Mouse (Mus musculus) liver, adult 2 months (tissue): Measurements from ENCODE around the gene Hmbs. TPM values are rescaled to one million over a fixed set of nuclear protein-coding genes. Genes with fewer than 3 reads are reported as not detected.
"Not testable (repeated sequence)": the region's sequence is repeated elsewhere in the genome, so short reads cannot be mapped to it uniquely, and the experiment has no call there.

Experiments used
- DNase-seq: peaks from one replicate; pipeline ENCODE4 v3.0.0-alpha.2; 2011; ENCODE audit warnings: low read depth, low spot score; ENCODE audit errors: extremely low read depth
- H3K27ac ChIP-seq: fragments of 200-500 bp; replicated peaks from 2 replicates; pipeline ENCODE4 v1.5.1; 2012; ENCODE audit warnings: low read depth, mild to moderate bottlenecking, control low read depth, inconsistent platforms, low read length; ENCODE audit not compliant: insufficient read depth
- H3K27me3 ChIP-seq: fragments of 200-500 bp; 2 replicates; pipeline ENCODE4 v1.6.1; 2012; ENCODE audit warnings: mild to moderate bottlenecking, moderate library complexity, low read length, inconsistent platforms; ENCODE audit not compliant: control insufficient read depth, insufficient read depth
- H3K36me3 ChIP-seq: fragments of 200-500 bp; 2 replicates; pipeline ENCODE4 v1.6.1; 2012; ENCODE audit warnings: low read length, inconsistent platforms; ENCODE audit not compliant: control insufficient read depth, insufficient read depth
- H3K4me1 ChIP-seq: fragments of 200-500 bp; 2 replicates; pipeline ENCODE4 v1.6.1; 2011; ENCODE audit warnings: low read length; ENCODE audit not compliant: control insufficient read depth, insufficient read depth
- H3K4me3 ChIP-seq: fragments of 200-500 bp; 2 replicates; pipeline ENCODE4 v1.5.1; 2011; ENCODE audit warnings: low read depth, mild to moderate bottlenecking, control low read depth, low read length, moderate library complexity; ENCODE audit not compliant: insufficient read depth
- H3K79me2 ChIP-seq: fragments of 200-500 bp; 2 replicates; pipeline ENCODE4 v1.6.1; 2012; ENCODE audit warnings: inconsistent platforms, mild to moderate bottlenecking, low read length, moderate library complexity; ENCODE audit not compliant: control insufficient read depth, insufficient read depth
- H3K9ac ChIP-seq: fragments of 200-500 bp; 2 replicates; pipeline ENCODE4 v1.6.1; 2012; ENCODE audit warnings: low read depth, mild to moderate bottlenecking, control low read depth, inconsistent platforms, low read length
- CTCF ChIP-seq: fragments of 200-500 bp; IDR thresholded peaks from 2 replicates; pipeline ENCODE4 v1.5.1; 2011; ENCODE audit warnings: low read depth, low read length, control low read depth
- POLR2A ChIP-seq: fragments of 200-500 bp; IDR thresholded peaks from 2 replicates; pipeline ENCODE4 v1.6.1; 2011; ENCODE audit warnings: low read length, control low read depth; ENCODE audit not compliant: insufficient read depth; ENCODE audit errors: extremely low read depth
- WGBS: fragments of 180-500 bp; shearing (Covaris S2); methylation state at CpG from one replicate; pipeline ENCODE4 v1.1.7; 2018; 5-methylcytosine and 5-hydroxymethylcytosine counted together
- polyA plus RNA-seq: library from polyadenylated mRNA; depleted of rRNA; stranded (reverse); fragments of >200 nt; gene quantifications from 2 replicates; pipeline ENCODE4 v1.2.3, GENCODE M21; 2012
- total RNA-seq: library from RNA; depleted of rRNA; stranded (reverse); fragments of >200 nt; gene quantifications from 2 replicates; pipeline ENCODE4 v1.2.3, GENCODE M21; 2014

Hmbs gene
- total and polyA plus RNA-seq, 2 experiments: 58.8 to 61.3 TPM

GRCm38 (mm10) chr9:44364480-44364879, 20.5 kb upstream of the Hmbs start:
- TF ChIP-seq CTCF: peak; percentile 75
- TF ChIP-seq POLR2A: no peak

DNA sequence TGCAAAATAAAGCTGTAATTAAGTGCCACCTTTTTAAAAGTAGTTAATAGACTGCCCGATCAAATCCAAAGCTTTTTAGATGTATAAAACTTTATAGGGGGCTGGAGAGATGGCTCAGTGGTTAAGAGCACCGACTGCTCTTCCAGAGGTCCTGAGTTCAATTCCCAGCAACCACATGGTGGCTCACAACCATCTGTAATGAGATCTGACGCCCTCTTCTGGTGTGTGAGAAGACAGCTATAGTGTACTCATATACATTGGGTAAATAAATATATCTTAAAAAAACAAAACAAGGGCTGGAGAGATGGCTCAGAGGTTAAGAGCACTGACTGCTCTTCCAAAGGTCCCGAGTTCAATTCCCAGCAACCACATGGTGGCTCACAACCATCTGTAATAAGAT, 17.9 kb upstream of the Hmbs start:
- H3K36me3 ChIP-seq: peaks cover 16% of the 10 kb centered on the region
- DNase-seq, H3K79me2 ChIP-seq, H3K4me1 ChIP-seq, H3K4me3 ChIP-seq, H3K9ac ChIP-seq, H3K27me3 ChIP-seq: not testable (repeated sequence)
- H3K27ac ChIP-seq: peak overlapping the region; percentile 49; the same call in 1 of the 2 replicates
- 39% methylated on average over 4 of the region's 4 CpGs for WGBS

More at GRCm38 (mm10) chr9:44364480-44364879, 20.5 kb upstream of the Hmbs start:
- Histone ChIP-seq H3K36me3 (no peaks in the 10 kb centered on the region; the same call in 1 of the 2 replicates), H3K27me3 (no peaks in the 10 kb centered on the region), H3K4me1 (peaks cover 4% of the 10 kb centered on the region; the same call in 1 of the 2 replicates), H3K79me2 (peaks cover 3% of the 10 kb centered on the region; the same call in 1 of the 2 replicates), H3K27ac (no peak overlapping the region), H3K4me3 (no peak overlapping the region), H3K9ac (no peak overlapping the region)
- DNase-seq: no peak
- 70% methylated on average over 3 of the region's 3 CpGs for WGBS

- under 1% methylated on average over 44 of the region's 44 CpGs for whole genome bisulfite sequencing
- no peak for TF ChIP-seq CTCF
- peak; percentile 70; the same call in 1 of the 2 replicates for TF ChIP-seq POLR2A
- H3K36me3 ChIP-seq: peaks cover 22% of the 10 kb centered on the region
These were observed 17.3 kb upstream of the Hmbs start, which contains the start of gene Vps11 for GRCm38 (mm10) chr9:44361190-44361917. TSS of gene Vps11 (minus strand) at chr9:44361670.

GRCm38 (mm10) chr9:44357207-44357606, 13.2 kb upstream of the Hmbs start:
- peaks cover 61% of the 10 kb centered on the region for H3K36me3 ChIP-seq
- no peaks in the 10 kb centered on the region for H3K27me3 ChIP-seq
- WGBS: 77% methylated on average over 4 of the region's 4 CpGs
- peaks cover 8% of the 10 kb centered on the region; the same call in 1 of the 2 replicates for H3K79me2 ChIP-seq
- no peak for DNase-seq
- no peak overlapping the region for H3K9ac ChIP-seq
- no peak overlapping the region for H3K27ac ChIP-seq
- TF ChIP-seq CTCF (no peak), POLR2A (no peak)
- no peak overlapping the region for H3K4me3 ChIP-seq
- H3K4me1 ChIP-seq: peaks cover 4% of the 10 kb centered on the region; the same call in 1 of the 2 replicates

More at GRCm38 (mm10) chr9:44361190-44361917, 17.3 kb upstream of the Hmbs start, which contains the start of gene Vps11:
- DNase-seq: peak; percentile 90
- H3K4me1 ChIP-seq: peaks cover 4% of the 10 kb centered on the region; the same call in 1 of the 2 replicates
- peak within 1 kb of the TSS; percentile 85 for H3K9ac ChIP-seq
- no peaks in the 10 kb centered on the region for H3K27me3 ChIP-seq
- H3K27ac ChIP-seq: peak within 1 kb of the TSS; percentile 49; the same call in 1 of the 2 replicates
- H3K4me3 ChIP-seq: peak within 1 kb of the TSS; percentile 90
- peaks cover 3% of the 10 kb centered on the region; the same call in 1 of the 2 replicates for H3K79me2 ChIP-seq

DNA sequence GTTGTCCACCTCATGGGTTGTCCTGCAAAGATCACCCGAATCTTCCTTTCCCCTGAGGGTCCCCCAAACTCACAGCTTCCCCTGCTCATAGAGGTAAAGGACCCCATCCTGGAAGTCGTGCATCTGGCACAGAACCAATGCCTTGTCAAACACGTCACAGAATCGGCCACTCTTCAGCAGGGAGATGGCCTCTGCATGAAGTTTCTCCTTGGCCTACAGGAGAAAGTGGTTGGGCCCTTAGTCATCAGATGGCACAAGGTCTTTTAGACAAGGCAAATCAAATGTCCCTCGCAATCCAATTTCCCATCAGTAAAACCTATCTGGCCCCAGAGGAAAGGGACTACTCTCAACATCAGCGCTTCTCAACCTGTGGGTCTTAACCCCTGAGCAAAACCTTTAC, 9.1 kb upstream of the Hmbs start:
- H3K27ac ChIP-seq: no peak overlapping the region
- H3K4me1 ChIP-seq: 0 out of 2 replicates have a peak, but pooled peaks cover 1% of the 10 kb centered on the region
- peaks cover 5% of the 10 kb centered on the region; the same call in 1 of the 2 replicates for H3K79me2 ChIP-seq
- peaks cover 76% of the 10 kb centered on the region for H3K36me3 ChIP-seq
- no peaks in the 10 kb centered on the region for H3K27me3 ChIP-seq
- TF ChIP-seq CTCF (no peak), POLR2A (no peak)
- no peak overlapping the region for H3K4me3 ChIP-seq
- WGBS: 91% methylated on average over 6 of the region's 6 CpGs
- DNase-seq: no peak
- H3K9ac ChIP-seq: no peak overlapping the region

DNA sequence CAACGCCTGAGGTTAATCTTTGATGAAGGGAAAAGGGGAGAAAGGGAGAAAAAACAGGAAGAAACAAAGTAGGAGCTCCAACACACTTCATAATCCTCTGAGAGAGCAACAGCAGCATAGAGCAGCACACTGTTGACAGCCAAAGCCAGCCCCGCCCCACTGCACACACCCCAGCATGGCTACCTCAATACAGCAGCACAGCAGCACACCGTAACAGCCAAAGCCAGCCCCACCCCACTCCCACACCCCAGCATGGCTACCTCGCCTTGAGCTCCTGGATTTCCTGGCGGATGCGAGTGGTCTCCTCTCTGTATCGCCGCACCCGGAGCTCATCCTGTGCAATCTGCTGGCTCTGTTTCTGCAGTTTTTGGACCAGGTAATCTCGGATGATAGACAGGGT, 8.3 kb upstream of the Hmbs start:
- no peak overlapping the region for H3K27ac ChIP-seq
- peaks cover 8% of the 10 kb centered on the region; the same call in 1 of the 2 replicates for H3K4me1 ChIP-seq
- H3K4me3 ChIP-seq: no peak overlapping the region
- WGBS: 94% methylated on average over 10 of the region's 10 CpGs
- H3K79me2 ChIP-seq: peaks cover 5% of the 10 kb centered on the region; the same call in 1 of the 2 replicates
- DNase-seq: no peak
- no peaks in the 10 kb centered on the region for H3K27me3 ChIP-seq
- no peak overlapping the region for H3K9ac ChIP-seq
- TF ChIP-seq CTCF (no peak), POLR2A (no peak)
- H3K36me3 ChIP-seq: peaks cover 72% of the 10 kb centered on the region
